Mouse (Mus musculus): ENCODE data around the gene Klk11.

GRCm38 (mm10) chr7:43797333-43797769 lies 22.9 kb downstream of the Klk11 start, which contains the start of gene Klk8:
- no peak for TF ChIP-seq CTCF (IDR thresholded peaks at IDR 0.05; ENCODE audit: low read depth, low read length)
- TF ChIP-seq GATA1 (IDR thresholded peaks at IDR 0.05; ENCODE audit: borderline replicate concordance, low read length): no peak
